Mouse (Mus musculus) neural tube, postnatal 0 days (tissue): ENCODE results near the gene 4933425L06Rik. TPM values are rescaled to one million over a fixed set of nuclear protein-coding genes. Genes with fewer than 3 reads are reported as not detected.

ENCODE experiments used
- polyA plus RNA-seq: library from polyadenylated mRNA; unstranded; fragments of >200 nt; fragmentation: Nextera tagmentation; extraction: Ambion mirVana; gene quantifications from 2 replicates; pipeline ENCODE4 v1.2.1, GENCODE M21; 2015

4933425L06Rik gene
- not detected in 2 replicates for polyA plus RNA-seq

DNA sequence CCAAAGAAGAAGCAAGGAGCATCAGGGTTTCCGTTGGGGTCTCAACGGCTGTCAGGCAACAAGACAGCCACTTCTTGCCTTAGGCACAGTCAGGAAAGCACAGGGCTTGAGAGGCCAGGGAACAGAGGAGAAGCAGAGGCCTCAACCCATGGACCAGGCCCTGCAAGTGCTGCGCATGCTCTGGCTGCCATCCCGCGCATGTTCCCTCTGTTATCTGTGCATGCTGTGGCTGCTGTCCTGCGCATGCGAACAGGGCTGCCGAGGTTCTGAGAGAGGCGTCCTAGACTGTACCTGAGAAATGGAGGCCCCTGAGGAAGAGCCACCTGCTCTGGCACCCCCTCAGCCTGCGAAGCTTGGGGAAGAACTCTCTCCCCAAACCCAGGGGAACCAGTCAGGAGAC lies at the start of gene 4933425L06Rik:
4933425L06Rik (plus strand) TSS at position 261 of the 400 bp plus-strand sequence.

DNA sequence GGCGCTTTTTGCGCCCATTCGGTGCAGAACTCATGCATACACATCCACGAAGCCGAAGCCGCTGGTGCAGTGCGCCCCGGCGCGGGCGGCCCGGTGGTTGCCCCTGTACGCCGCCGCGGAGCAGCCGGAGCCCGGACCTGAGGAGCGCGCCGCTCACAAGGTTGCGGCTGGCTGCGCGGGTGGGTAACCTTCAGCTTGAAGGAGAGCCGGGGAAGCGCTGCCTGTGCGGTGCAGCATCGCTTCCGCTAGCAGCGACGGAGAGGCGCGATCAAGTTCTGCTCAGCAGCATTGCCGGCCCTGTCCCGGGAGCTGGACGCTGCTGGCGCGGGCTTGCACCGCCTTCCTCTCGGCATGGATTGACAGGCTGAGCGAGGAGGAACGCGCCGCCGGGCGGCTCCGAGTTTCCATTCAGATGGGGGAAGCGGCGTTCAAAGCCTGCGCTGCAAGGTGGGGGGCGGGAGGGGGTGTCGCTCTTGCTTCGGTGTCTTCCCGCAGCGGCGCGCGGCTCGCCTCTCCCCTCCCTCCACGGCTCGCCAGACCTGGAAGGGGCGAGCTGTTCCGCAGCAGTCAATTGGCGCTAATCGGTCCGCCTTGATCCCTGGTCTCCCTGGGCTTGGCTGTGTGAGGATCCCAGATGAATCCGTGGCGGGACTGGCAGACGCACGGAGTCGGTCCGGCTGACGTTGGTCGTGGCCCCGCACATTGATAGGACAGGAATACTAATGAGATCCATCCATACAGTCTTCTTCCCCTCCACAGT lies 27.6 kb upstream of the 4933425L06Rik start, which contains the start of gene Rgs7bp:
Rgs7bp (minus strand) TSS at position 750 of the 760 bp plus-strand sequence.

Other genes starting within 250 kb of the 4933425L06Rik start
- gene Shisal2b, start 218.2 kb upstream of the 4933425L06Rik start, polyA plus RNA-seq = 4.2 and 4.8 TPM in 2 replicates
- gene Rgs7bp, start 27.2 kb upstream of the 4933425L06Rik start, polyA plus RNA-seq = 17.5 and 18.7 TPM in 2 replicates
- 32.8 and 33.0 TPM in 2 replicates for gene Rnf180, start 212.7 kb downstream of the 4933425L06Rik start, polyA plus RNA-seq